Mouse (Mus musculus) thymus, adult 2 months (tissue): ENCODE measurements at regions not wholly inside any gene's neighbourhood (a gene's known extent, or its start where the extent isn't known, plus 50 kb on each side); places are given as distances from the start of the nearest gene placed in this dataset.

Experiments used
- DNase-seq: peaks from one replicate; pipeline ENCODE4 v3.0.0; 2021
- H3K27ac ChIP-seq: fragments of 200-500 bp; 2 replicates; pipeline ENCODE4 v1.5.1; 2012; ENCODE audit warnings: low read length, control low read depth; ENCODE audit not compliant: control insufficient read depth, insufficient read depth
- H3K27me3 ChIP-seq: fragments of 200-500 bp; 2 replicates; pipeline ENCODE4 v1.6.1; 2012; ENCODE audit warnings: mild to moderate bottlenecking, low read length, moderate library complexity, mixed read lengths; ENCODE audit not compliant: control insufficient read depth, insufficient read depth
- H3K36me3 ChIP-seq: fragments of 200-500 bp; 2 replicates; pipeline ENCODE4 v1.6.1; 2012; ENCODE audit warnings: mild to moderate bottlenecking, low read length, moderate library complexity; ENCODE audit not compliant: control insufficient read depth, insufficient read depth
- H3K4me1 ChIP-seq: fragments of 200-500 bp; replicated peaks from 2 replicates; pipeline ENCODE4 v1.6.1; 2012; ENCODE audit warnings: low read length; ENCODE audit not compliant: control insufficient read depth, insufficient read depth
- H3K4me3 ChIP-seq: fragments of 200-500 bp; 2 replicates; pipeline ENCODE4 v1.5.1; 2012; ENCODE audit warnings: mild to moderate bottlenecking, low read length, control low read depth, moderate library complexity; ENCODE audit not compliant: control insufficient read depth, insufficient read depth
- CTCF ChIP-seq: fragments of 200-500 bp; IDR thresholded peaks from 2 replicates; pipeline ENCODE4 v1.5.1; 2012; ENCODE audit warnings: mild to moderate bottlenecking, control low read depth, low read length, moderate library complexity, borderline replicate concordance; ENCODE audit not compliant: control insufficient read depth, poor library complexity, insufficient read depth; ENCODE audit errors: extremely low read depth
- POLR2A ChIP-seq: fragments of 200-500 bp; IDR thresholded peaks from 2 replicates; pipeline ENCODE4 v1.6.1; 2012; ENCODE audit warnings: mild to moderate bottlenecking, low read length, control low read depth, moderate library complexity; ENCODE audit not compliant: control insufficient read depth, poor library complexity, insufficient read depth; ENCODE audit errors: extremely low read depth
- WGBS: fragments of 180-500 bp; shearing (Covaris S2); methylation state at CpG from one replicate; pipeline ENCODE4 v1.1.7; 2018; 5-methylcytosine and 5-hydroxymethylcytosine counted together

GRCm38 (mm10) chr4:105898054-105898847 is 108.6 kb downstream of the Gm12728 start:
- H3K4me1 ChIP-seq = no peaks in the 10 kb centered on the region

GRCm38 (mm10) chr4:105904896-105905295 is 115.2 kb downstream of the Gm12728 start:
- TF ChIP-seq CTCF (no peak), POLR2A (no peak)

More at GRCm38 (mm10) chr4:105898054-105898847, 108.6 kb downstream of the Gm12728 start:
- Histone ChIP-seq H3K36me3 (no peaks in the 10 kb centered on the region), H3K27ac (no peak overlapping the region), H3K27me3 (no peaks in the 10 kb centered on the region), H3K4me3 (no peak overlapping the region)
- DNase-seq = no peak
- TF ChIP-seq CTCF = no peak
- no peak for TF ChIP-seq POLR2A
- 94% methylated on average over 5 of the region's 5 CpGs for WGBS

GRCm38 (mm10) chr4:105906411-105906810 is 116.7 kb downstream of the Gm12728 start:
- Histone ChIP-seq H3K36me3 (no peaks in the 10 kb centered on the region), H3K27me3 (no peaks in the 10 kb centered on the region), H3K27ac (no peak overlapping the region), H3K4me1 (no peaks in the 10 kb centered on the region), H3K4me3 (no peak overlapping the region)
- WGBS = 91% methylated on average over 4 of the region's 4 CpGs
- TF ChIP-seq POLR2A = no peak
- no peak for TF ChIP-seq CTCF
- no peak for DNase-seq

More at GRCm38 (mm10) chr4:105904896-105905295, 115.2 kb downstream of the Gm12728 start:
- WGBS = 84% methylated on average over 8 of the region's 8 CpGs
- no peaks in the 10 kb centered on the region for H3K4me1 ChIP-seq
- H3K27me3 ChIP-seq = no peaks in the 10 kb centered on the region
- DNase-seq = no peak
- no peak overlapping the region for H3K27ac ChIP-seq
- no peaks in the 10 kb centered on the region for H3K36me3 ChIP-seq
- no peak overlapping the region for H3K4me3 ChIP-seq

GRCm38 (mm10) chr4:105907611-105908010 is 117.9 kb downstream of the Gm12728 start:
- no peak for TF ChIP-seq POLR2A
- TF ChIP-seq CTCF = no peak
- WGBS = 95% methylated on average over 7 of the region's 7 CpGs
- H3K4me1 ChIP-seq = no peaks in the 10 kb centered on the region
- H3K4me3 ChIP-seq = no peak overlapping the region
- no peaks in the 10 kb centered on the region for H3K27me3 ChIP-seq
- DNase-seq = no peak
- no peak overlapping the region for H3K27ac ChIP-seq
- no peaks in the 10 kb centered on the region for H3K36me3 ChIP-seq

GRCm38 (mm10) chr4:105908281-105908680 is 118.6 kb downstream of the Gm12728 start:
- Histone ChIP-seq H3K4me1 (no peaks in the 10 kb centered on the region), H3K4me3 (no peak overlapping the region), H3K27me3 (no peaks in the 10 kb centered on the region), H3K36me3 (no peaks in the 10 kb centered on the region), H3K27ac (no peak overlapping the region)
- no peak for DNase-seq
- TF ChIP-seq CTCF (no peak), POLR2A (no peak)

GRCm38 (mm10) chr4:105909272-105909671 is 119.6 kb downstream of the Gm12728 start:
- no peaks in the 10 kb centered on the region for H3K27me3 ChIP-seq
- H3K4me3 ChIP-seq = no peak overlapping the region
- no peak overlapping the region for H3K27ac ChIP-seq
- no peaks in the 10 kb centered on the region for H3K4me1 ChIP-seq
- no peak for TF ChIP-seq CTCF
- no peak for TF ChIP-seq POLR2A
- no peaks in the 10 kb centered on the region for H3K36me3 ChIP-seq
- no peak for DNase-seq
- 8% methylated on average over 4 of the region's 4 CpGs for WGBS
